Mouse (Mus musculus) lung, adult 2 months (tissue): ENCODE data around the gene Sgpp1.

Experiments used
- CTCF ChIP-seq: fragments of 200-500 bp; IDR thresholded peaks from 2 replicates; pipeline ENCODE4 v1.5.1; 2011; ENCODE audit warnings: mild to moderate bottlenecking, low read length, control low read depth; ENCODE audit not compliant: insufficient read depth
- POLR2A ChIP-seq: fragments of 200-500 bp; IDR thresholded peaks from 2 replicates; pipeline ENCODE4 v1.6.1; 2011; ENCODE audit warnings: low read depth, mild to moderate bottlenecking, control low read depth, low read length, borderline replicate concordance; ENCODE audit errors: extremely low read depth

- TF ChIP-seq CTCF (no peak), POLR2A (no peak)
Measured at GRCm38 (mm10) chr12:75683598-75683997, 51.9 kb downstream of the Sgpp1 start.
